Mouse (Mus musculus) cerebellum, adult 2 months (tissue): ENCODE data around the gene Blm.

Experiments
- CTCF ChIP-seq: fragments of 200-500 bp; IDR thresholded peaks from 2 replicates; pipeline ENCODE4 v1.5.1; 2011; ENCODE audit warnings: low read depth, mild to moderate bottlenecking, control low read depth, low read length, moderate library complexity, borderline replicate concordance; ENCODE audit not compliant: insufficient read depth
- POLR2A ChIP-seq: fragments of 200-500 bp; IDR thresholded peaks from 2 replicates; pipeline ENCODE4 v1.6.1; 2011; ENCODE audit warnings: low read length, control low read depth, borderline replicate concordance; ENCODE audit not compliant: insufficient read depth

GRCm38 (mm10) chr7:80575750-80576149 is 40.8 kb upstream of the Blm start:
- TF ChIP-seq POLR2A: no peak
- no peak for TF ChIP-seq CTCF
